Mouse (Mus musculus): ENCODE data around the gene Smgc. TPM values are rescaled to one million over a fixed set of nuclear protein-coding genes. Genes with fewer than 3 reads are reported as not detected.
A peak's percentile ranks its signal among the peaks of the same experiment; 100 is the strongest.
"Not testable (repeated sequence)": the region's sequence is repeated elsewhere in the genome, so short reads cannot be mapped to it uniquely, and the experiment has no call there.

Gene Smgc
- total RNA-seq (2021), result not detected
- long read RNA-seq, experiment 1, result 0 reads
- long read RNA-seq, experiment 2, result 0 reads

DNA sequence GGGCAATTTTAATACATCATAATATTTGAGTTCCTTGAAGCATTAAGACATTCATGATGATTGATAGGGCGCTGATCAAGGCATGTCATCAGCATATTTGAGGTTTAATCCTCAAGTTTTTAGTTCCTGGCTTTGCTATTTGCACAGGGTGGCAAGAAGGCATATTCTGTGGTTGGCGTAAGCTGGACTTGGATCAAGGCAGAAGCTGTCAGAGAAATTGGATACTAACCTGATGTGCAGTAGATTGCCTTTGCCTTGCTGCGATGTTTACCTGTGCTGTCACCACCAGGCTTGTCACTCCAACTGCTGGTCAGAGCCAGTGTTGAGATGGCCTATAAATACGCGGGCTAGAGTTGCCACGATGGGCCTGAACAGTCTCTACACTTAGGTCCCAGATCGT lies at the start of gene Smgc:
Smgc (plus strand) TSS at position 301 of the 400 bp plus-strand sequence.
- DNase-seq (ENCODE audit: low spot score in 2 of 2), result no peak

DNA sequence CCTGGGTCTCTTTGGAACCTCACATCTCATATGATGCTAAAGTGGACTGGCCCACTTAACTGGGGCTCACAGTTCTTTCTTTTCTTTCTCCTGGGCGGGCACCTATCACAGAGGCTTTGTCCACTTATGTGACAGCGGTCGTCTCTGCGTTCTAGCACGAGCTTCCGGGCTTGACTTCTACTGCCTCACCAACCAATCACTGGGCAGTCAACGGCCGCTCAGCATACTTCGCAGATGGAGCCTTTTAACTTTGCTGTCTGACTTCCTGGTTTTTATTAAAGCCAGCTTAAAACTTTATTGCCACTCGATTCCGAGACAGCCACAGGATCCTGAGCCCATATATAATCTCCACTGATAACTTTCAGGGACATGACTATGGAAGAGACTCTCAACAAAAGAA lies 49.7 kb upstream of the Smgc start:
- no peak for DNase-seq (ENCODE audit: low spot score in 2 of 2)

DNA sequence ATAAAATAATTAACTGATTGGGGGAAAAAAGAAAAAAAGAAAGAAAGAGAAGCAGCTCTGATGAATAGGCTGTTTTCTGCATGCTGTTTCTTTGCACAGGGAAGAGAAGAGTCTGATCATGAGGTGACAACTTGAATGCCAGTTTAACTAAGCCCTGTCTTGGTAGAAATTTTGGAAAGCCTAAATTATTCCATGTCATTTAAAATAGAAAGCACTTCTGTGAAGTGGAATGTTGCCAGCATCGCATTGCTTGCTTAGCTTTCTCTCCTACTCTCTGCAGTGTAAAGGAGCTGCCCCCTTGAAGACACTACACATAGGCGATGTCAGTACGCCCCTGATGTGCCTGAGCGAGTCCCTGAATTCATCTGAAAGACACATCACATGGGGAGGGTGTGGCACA lies 31.6 kb upstream of the Smgc start:
- no peak for DNase-seq (ENCODE audit: low spot score in 2 of 2)

DNA sequence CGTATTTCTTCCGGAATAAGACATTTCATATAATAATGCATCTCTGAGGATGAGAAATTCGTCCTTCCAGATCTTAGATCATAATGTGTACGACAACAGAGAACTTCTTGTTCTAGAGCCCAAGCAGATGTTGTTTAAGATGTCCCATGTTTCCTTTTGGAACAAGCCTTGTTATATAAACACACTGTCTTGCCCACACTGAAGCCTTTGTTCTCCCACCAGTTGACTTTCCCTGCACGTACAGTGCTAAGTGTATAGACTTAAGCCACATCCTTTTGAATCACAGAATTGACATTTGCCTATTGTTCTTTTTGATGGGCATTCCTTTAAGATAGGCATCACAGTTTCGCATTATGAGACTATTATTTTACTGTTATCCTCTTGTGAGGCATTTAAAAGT lies 2.7 kb upstream of the Smgc start:
- no peak for DNase-seq (ENCODE audit: low spot score in 2 of 2)

DNA sequence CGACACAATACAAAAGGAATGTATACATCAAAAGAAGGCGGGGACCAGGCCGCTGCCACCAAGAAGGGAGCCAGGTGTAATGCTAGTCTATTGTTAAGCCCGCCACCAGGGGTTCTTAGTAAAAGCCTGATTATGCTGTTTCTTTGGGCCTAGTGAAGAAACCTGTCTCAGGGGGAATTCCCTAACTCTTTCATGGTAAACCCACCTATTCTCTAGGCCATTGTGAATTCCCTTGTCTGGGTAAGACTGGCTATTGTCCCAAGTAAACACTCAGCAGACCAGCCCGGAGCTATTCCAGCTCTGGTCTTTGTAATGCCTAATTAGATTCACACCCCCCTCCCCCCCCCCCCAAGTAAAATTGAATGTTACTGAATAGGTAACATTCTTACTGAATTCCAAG lies 26.1 kb downstream of the Smgc start:
- DNase-seq (ENCODE audit: low spot score in 2 of 2), result not testable (repeated sequence)

DNA sequence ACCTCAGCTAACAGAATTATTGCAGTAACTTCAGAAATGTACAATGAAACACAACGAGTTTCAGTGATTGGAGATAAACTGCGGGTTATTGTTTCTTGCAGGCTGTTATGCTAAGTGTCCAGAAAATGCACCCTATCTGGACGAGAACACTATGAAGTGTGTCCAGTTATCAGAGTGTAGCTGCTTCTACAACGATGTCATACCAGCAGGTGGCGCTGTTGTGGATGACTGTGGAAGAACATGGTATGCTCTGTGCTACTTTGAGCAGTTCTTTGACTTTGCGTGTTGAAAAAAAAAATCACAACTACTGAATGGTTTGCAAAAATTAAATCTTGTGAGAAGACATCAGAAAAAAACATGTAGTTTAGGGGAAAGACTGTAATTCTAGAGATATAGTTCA lies 62.2 kb downstream of the Smgc start:
- DNase-seq (ENCODE audit: low spot score in 2 of 2), result no peak

DNA sequence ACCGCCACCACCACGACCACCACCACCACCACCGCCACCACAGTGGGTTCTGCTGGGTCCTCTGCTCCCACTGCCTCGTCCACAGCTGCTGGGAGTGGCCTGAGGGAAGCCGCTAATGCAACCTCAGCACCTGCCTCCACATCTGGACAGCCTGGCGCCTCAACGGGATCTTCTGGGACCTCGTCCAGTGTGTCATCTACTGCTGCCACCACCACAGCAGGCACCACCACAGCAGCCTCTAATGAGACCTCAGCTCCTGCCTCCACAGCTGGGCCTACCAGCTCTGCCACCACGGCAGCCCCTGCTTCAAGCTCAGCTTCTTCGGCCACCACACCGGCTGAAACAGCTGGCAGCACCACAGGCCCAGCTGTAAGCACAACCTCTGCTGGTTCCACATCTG lies 69.0 kb downstream of the Smgc start:
- peak; percentile 46 to 53 for DNase-seq (ENCODE audit: low spot score in 2 of 2)

Other genes starting within 250 kb of the Smgc start
- 10 to 100 TPM; 25.8 to 26.7 TPM for gene Lrrk2, start 165.1 kb upstream of the Smgc start, total RNA-seq (2021)
- 1 to 10 TPM; 5.7 to 7.4 TPM for gene Cntn1, start 212.9 kb downstream of the Smgc start, total RNA-seq (2021)